Mouse (Mus musculus) fat pad, adult 2 months (tissue): ENCODE data around the gene Clhc1.

Source experiments
- DNase-seq: peaks from one replicate; pipeline ENCODE4 v3.0.0-alpha.2; 2011; ENCODE audit warnings: low read depth, low spot score; ENCODE audit errors: extremely low read depth

Clhc1 gene

DNA sequence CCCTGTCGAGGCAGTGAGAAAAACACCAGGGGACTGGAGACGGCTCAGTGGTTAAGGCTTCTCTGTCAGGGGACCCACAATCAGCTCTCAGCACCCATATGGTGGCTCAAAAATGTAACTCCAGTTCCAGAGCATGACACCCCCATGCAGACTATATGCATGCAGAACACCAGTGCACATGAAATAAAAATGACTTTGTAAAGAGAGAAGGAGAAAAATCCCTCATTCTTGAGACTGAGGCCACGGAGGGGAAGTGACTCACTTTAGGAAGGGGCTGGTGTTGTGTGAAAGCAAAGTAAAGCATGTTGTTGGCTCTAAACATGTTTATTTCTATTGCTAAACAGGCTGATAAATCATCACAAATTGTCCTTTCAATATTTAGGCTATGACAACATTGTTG lies 13.2 kb downstream of the Clhc1 start:
- no peak for DNase-seq

GRCm38 (mm10) chr11:29563406-29563805 lies 15.7 kb downstream of the Clhc1 start:
- no peak for DNase-seq

- no peak for DNase-seq
Observed at GRCm38 (mm10) chr11:29571536-29571935, 23.8 kb downstream of the Clhc1 start.

DNA sequence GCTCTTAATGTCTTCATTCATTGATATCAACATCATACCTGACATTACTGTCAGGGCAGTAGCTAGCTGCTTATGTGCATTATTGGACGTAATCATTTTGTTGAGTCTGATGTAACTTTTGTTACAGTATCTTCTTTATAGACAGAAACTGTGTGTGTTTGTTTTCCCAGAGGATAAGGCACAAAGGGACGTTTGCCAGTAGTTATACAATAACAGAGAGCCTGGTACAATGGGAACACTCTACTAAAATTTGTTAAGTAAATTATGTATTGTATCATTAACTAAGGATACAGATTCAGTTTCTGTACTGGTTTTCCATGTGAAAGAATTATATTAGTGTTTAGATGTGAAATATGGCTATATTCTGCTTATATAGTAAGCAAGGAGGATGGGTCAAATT lies 24.9 kb downstream of the Clhc1 start:
- no peak for DNase-seq

DNA sequence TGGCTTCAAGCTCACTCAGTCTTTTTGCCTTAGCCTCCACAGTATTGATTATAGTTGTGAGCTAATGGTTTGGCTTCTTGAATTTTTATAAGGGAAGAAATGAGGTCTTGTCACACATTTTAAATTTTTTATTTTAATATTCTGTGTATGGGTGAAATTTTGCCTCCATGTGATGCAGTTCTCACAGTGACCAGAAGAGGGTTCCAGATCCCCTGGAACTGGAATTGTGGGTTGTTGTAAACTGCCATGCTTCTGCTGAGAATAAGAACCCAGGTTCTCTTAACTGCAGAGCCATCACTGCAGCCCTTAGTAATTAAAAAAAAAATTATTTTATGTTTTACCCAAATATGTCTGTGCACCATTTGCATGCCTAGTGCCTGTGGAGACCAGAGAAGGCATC lies 31.9 kb downstream of the Clhc1 start:
- no peak for DNase-seq

DNA sequence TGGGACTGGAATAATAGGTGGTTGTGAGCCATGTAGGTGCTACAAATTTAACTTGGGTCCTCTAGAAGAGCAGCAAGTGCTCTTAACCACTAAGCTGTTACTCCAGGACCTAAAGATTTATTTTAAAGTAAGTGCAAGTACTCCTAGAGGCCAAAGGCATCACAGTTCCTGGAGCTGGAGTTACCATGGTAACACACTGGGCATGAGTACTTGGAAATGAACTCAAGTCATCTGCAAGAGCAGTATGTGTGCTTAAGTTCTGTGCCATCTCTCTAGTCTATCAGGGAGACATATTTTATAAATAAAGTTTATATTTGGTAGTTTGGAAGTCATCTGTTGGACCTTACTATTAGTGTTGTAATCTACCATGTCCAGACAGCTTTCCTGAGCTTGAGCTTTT lies 47.5 kb downstream of the Clhc1 start:
- DNase-seq: no peak

DNA sequence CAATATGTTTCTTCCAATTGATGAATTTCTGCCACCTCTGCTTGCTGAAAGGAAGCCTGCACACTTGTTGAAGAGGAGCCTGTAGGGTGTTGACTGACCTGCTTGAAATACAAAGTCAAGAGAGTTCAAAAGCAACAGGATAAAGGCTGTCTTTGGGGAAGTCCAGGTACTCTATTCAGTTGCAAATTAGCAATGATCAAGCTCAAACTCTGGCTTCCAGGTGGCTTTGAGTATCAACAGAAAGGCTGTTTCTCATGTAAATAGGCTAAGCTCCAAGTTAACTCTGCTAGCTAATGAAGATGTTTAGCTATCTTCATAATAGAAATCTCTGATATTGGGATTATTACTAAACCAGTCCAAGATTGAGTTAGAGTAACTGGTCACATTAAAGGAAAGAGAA lies 49.4 kb downstream of the Clhc1 start:
- DNase-seq: no peak

GRCm38 (mm10) chr11:29599000-29599399 lies 51.2 kb downstream of the Clhc1 start:
- no peak for DNase-seq

GRCm38 (mm10) chr11:29603581-29603980 lies 55.8 kb downstream of the Clhc1 start:
- no peak for DNase-seq

GRCm38 (mm10) chr11:29607465-29607990 lies 59.8 kb downstream of the Clhc1 start:
- DNase-seq: no peak

- DNase-seq: no peak
Observed at GRCm38 (mm10) chr11:29609756-29610468, 62.2 kb downstream of the Clhc1 start.

DNA sequence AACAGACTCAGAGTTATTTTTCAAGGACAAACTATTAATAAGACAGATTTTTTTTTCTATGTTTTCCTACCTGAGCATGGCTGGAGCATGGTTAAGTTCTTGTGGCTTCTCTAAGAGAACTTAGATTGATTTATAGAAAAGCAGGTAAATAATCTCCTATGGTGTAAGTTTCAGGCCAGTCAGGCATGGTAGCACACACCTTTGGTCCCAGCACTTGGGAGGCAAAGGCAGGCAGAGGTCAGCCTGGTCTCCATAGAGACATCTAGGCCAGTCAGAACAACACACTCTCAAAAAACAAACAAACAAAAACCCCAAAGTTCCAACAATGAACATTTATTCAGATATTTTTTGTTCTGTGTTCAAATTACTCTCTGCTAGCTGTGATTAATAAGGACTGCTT lies 64.3 kb downstream of the Clhc1 start:
- DNase-seq: no peak

- DNase-seq: no peak
Observed at GRCm38 (mm10) chr11:29613185-29613735, 65.5 kb downstream of the Clhc1 start.

DNA sequence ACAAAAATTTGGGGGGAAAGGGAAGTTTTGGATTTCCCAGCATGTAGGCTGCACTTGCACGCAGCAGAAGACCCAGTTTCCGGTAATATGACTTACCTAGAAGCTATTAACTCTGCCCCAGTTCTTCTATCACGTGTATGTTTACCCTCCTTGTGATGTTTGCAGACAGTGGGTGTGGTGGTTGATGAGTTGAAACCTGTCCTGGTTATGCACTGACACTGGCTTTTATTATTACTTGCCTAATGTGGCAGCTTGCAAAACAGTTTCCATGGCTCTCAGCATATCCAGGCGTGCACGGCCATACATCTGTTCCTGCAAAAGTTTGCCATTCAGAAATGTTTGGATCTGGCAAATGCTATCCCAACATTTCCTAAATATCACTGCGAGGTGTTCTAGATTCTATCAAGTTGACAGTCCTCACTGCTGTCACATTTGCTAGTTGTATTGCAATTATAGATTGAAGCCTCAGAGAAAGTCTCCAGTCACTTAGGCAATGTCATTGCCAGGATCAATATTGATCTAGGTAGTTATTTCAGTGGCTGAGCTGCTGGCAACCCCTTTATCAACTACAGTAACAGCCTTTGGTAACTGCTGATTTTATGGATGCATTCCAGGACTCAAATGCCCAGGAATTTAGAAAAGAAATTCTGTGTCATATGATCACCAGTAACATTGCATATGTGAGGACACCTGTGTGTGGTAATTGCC lies 66.6 kb downstream of the Clhc1 start:
- peak; percentile 50 for DNase-seq

DNA sequence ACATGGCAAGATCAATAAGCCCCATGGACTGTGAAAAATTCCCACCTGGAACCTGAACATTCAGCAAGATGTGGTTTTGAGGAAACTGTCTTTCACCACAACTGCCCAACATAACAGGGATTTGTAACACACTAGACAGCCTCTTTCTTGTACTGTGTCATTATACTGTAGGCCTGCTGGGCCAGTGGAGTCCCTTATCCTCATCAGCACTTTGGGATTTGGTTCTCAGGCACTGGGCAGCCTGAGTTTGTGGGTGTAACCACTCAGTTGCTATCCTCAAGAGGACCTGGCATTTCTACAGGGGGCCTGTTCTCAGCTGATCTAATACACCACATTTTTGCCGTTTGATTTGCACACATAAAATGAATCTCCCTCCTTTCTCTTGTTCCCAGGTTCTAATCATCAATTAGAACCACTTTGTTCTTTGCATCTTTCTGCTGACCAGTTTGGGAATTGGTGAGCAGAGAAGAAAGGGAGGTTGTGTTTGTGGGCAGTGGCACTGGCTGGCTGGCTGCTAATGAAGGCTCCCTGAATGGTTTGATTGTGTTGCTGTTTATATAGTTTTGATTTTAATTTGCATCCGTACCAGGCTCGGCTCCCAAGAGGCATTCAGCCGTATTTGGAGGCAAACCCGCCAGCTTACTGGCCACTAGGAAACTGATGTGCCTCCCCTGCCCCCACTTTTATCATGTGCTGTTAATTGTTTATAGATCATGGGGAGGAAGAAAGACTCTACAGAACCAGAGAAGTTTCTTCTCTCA lies 74.5 kb downstream of the Clhc1 start:
- DNase-seq: no peak

DNA sequence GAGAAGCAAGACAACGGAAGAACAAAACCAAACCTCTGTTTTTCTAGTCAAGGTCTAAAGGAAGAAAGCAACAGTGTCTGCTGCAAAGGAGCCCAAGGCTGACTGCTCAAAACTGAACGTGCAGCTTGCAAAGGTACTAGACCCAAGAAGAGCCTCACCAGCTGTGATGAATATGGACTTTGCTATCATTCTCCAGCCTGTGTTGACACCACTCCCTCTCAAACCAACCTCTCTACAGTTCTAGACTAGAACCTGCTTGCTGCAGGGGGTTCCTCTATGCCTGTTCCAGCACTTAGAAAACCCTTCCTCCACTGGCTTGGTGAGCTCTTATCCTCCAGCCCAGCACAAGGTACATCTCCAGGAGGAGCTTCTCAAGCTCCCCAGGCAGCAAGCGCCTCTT lies 75.6 kb downstream of the Clhc1 start:
- no peak for DNase-seq

- no peak for DNase-seq
Observed at GRCm38 (mm10) chr11:29626541-29626940, 78.8 kb downstream of the Clhc1 start.

GRCm38 (mm10) chr11:29627706-29628105 lies 80.0 kb downstream of the Clhc1 start:
- no peak for DNase-seq
